Mouse (Mus musculus): ENCODE data around the gene Flg.

Gene Flg

DNA sequence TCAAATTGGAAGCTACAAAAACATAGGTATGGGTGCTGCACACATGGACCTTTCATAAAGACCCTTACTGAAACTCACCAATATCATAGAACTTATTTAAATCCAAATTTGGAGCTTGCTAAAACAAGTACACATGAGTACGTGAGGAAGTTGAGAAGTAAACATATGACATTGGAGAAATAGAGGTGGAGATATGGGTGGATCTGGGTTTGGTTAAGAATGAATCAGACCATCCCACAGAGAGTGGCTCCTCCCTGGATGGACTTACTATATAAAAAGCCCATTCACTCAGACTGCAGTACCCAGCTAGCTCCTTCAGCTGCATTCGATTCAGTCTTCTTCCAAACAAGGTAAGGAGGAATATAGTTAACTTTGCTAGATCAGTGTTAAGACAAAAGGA, at the start of gene Flg:
Flg (plus strand) TSS at position 301 of the 400 bp plus-strand sequence.
- no peak for DNase-seq (ENCODE audit: low read depth)

DNA sequence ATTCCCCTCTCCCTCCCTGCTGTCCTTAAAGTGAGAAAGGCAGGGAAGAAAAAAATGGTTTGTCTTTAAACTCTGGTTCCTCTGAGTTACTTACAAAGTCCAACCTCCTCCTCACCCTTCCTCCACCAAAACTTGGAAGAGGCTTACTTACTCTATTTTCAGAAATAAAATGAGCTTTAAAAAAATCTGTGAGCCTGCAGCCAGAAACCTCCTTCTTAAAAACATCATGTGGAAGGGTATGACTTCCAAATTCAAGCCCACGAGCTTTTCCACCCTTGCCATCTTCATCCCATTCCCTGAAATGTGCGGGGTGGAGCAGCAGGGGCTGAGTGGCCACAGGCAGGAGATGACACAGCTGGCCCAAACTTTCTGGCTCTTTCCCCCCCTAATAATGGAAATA, 24.2 kb downstream of the Flg start:
- DNase-seq (ENCODE audit: low read depth): no peak

DNA sequence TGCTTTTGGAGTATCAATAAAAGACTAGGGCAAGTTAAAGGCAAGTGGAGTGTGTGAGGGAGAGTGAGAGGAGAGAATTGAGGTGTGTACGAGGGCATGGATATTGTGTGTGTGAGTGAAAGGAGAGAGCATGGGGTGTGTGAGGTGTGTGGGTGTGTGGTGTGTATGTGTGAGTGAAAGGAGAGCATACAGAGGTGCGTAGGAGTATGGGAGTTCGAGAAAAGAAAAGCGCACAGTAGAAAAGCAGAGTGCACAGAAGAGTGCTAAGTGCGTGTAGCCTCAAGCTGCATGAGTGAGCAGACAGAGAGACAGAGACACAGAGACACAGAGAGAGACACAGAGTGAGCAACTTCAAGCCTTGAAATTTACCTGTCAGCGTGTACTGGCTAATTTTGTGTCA, 26.5 kb downstream of the Flg start:
- DNase-seq (ENCODE audit: low read depth): no peak

DNA sequence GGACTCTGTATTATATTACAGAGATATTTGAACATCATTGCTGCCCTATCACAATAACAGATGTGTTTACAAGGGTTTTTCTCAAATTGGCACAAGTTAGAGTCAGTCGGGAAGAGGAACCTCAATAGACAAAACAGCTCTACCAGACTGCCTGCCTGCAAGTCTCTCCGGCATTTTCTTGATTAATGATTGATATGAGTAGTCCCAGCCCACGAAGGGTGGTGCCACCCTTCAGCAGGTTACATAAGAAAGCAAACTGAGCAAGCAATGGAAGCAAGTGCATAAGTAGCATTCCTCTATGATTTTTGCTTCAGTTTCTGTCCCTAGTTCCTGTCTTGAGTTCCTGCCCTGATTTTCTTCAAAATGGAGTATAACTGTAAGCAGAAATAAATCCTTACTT, 28.6 kb downstream of the Flg start:
- no peak for DNase-seq (ENCODE audit: low read depth)

DNA sequence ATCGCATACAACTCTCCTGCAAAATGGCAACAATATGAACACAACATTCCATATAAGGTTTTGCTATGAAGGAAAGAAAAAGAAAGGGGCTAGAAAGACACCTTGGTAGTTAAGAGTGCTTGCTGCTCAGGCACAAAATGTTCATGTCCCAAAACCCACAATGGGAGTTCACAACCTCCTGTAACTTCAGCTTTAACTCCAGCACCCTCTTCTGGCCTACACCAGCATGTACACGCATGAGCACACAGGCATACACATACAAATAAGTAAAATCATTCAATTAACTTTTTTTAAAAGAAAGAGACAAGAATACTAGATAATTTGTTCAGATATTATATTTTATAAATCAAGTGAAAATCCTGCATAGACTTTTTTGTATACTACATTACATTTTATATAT, 32.8 kb downstream of the Flg start:
- DNase-seq (ENCODE audit: low read depth): no peak

DNA sequence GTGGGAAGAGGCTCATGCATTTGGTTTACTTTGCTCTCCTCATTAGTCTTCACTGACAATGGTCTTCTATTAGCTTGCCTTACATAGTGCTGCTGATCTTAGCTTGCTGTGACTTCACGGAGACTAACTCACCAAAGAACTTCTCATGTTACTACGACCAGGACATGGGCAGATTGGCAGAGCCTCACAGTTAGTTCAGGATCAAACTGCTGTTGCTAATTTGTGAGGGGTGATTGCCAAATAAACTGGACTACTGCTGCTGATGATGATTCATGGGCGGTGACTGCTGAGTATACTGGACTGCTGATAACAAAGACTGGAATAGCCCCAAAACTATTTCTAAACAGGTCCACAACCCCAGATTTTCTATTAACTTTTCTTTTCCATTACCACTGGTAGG, 38.0 kb downstream of the Flg start:
- DNase-seq (ENCODE audit: low read depth): no peak

DNA sequence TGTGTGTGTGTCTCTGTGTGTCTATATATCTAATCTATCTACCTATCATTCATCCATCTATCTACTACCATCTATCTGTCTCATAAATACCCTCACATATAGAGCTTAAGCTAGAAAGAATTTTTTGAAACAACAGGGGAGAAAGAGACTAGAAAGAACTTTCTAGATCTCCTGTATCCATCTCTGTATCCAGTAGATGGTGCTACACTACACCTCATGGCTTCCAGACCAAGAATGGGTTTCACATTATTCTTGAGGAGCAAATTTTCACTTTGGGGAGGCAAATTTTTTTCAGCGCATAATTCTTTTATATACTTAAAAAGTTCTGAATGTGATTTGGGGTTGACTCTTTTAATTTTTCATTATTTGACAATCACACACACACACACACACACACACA, 41.1 kb downstream of the Flg start:
- DNase-seq (ENCODE audit: low read depth): no peak

DNA sequence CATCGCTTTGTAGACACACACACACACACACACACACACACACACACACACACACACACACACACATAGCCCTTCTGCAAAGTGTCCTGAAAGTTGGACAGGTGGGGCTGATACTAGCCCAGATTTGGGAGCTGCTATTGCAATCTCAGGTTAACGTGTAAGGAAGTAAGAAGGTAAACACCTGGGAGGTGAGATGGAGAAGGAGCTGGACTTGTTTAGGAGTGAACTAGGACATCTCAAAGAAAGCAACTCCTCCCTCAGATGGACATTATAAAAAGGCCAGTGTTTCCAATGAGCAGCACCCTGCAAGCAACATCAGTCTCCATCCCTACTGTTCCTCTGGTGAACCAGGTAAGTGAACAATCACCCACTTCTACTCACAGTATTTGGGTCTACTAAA, 46.1 kb downstream of the Flg start, which contains the start of gene Hrnr:
Hrnr (plus strand) TSS at position 301 of the 400 bp plus-strand sequence.
- no peak for DNase-seq (ENCODE audit: low read depth)

DNA sequence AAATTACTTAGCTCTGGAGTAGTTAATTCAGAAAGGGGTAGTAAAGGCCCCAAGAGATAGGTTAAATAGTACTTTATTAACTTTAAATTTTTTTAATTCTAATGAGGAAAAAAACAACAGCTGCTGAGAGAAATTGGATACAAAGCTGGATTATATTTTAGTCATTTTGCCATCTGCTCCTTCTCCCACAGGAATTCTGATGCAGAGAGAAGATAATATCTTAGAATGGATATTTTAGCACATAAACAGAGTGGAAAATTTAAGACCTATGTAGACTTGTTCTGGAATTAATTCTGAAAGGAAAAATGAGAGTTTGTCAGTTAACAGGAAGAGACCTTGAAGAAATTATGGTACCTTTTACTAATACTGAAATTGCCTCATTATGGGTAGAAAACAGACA, 64.4 kb downstream of the Flg start:
- DNase-seq (ENCODE audit: low read depth): no peak

DNA sequence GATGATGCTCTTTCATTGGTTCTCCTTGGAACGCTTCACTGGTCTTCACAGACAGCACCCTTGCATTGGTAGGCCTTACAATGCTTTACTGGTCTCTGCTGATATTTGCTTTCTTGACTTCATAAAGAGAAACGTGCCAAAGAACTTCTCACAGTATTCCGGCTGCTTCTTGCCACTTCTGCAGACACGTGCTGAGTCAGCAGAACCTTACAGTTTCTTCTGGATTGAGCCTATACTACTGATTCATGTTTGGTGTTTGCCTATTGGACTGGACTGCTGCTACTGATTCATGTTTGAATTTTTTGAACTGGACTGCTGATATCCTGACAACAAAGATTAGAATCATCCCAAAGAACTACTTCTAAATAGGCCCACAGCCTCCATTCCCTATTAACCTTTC, 66.7 kb downstream of the Flg start:
- no peak for DNase-seq (ENCODE audit: low read depth)
